Mouse (Mus musculus): ENCODE measurements around the gene Wnt9a.
A peak's percentile ranks its signal among the peaks of the same experiment; 100 is the strongest.
"Not testable (repeated sequence)": the region's sequence is repeated elsewhere in the genome, so short reads cannot be mapped to it uniquely, and the experiment has no call there.

The Wnt9a gene

GRCm38 (mm10) chr11:59306461-59307421, at the start of gene Wnt9a:
Gene Wnt9a (plus strand): TSS chr11:59306928.
- DNase-seq (ENCODE audit: low spot score): no peak

- no peak for DNase-seq (ENCODE audit: low spot score)
Observed at GRCm38 (mm10) chr11:59259647-59260046, 47.1 kb upstream of the Wnt9a start.

- DNase-seq (ENCODE audit: low spot score): no peak
Observed at GRCm38 (mm10) chr11:59260706-59261493, 45.8 kb upstream of the Wnt9a start.

GRCm38 (mm10) chr11:59262308-59262707, 44.4 kb upstream of the Wnt9a start:
- no peak for DNase-seq (ENCODE audit: low spot score)

- DNase-seq (ENCODE audit: low spot score): no peak
Observed at GRCm38 (mm10) chr11:59263870-59264563, 42.7 kb upstream of the Wnt9a start.

GRCm38 (mm10) chr11:59264593-59264992, 42.1 kb upstream of the Wnt9a start:
- no peak for DNase-seq (ENCODE audit: low spot score)

GRCm38 (mm10) chr11:59265154-59265813, 41.4 kb upstream of the Wnt9a start:
- no peak for DNase-seq (ENCODE audit: low spot score)

- DNase-seq (ENCODE audit: low spot score): no peak
Observed at GRCm38 (mm10) chr11:59266727-59267126, 40.0 kb upstream of the Wnt9a start.

- no peak for DNase-seq (ENCODE audit: low spot score)
Observed at GRCm38 (mm10) chr11:59274184-59274583, 32.5 kb upstream of the Wnt9a start.

- no peak for DNase-seq (ENCODE audit: low spot score)
Observed at GRCm38 (mm10) chr11:59276877-59277276, 29.9 kb upstream of the Wnt9a start.

- DNase-seq (ENCODE audit: low spot score): no peak
Observed at GRCm38 (mm10) chr11:59278047-59278446, 28.7 kb upstream of the Wnt9a start.

- DNase-seq (ENCODE audit: low spot score): no peak
Observed at GRCm38 (mm10) chr11:59282111-59282510, 24.6 kb upstream of the Wnt9a start.

GRCm38 (mm10) chr11:59282933-59283332, 23.8 kb upstream of the Wnt9a start:
- no peak for DNase-seq (ENCODE audit: low spot score)

- DNase-seq (ENCODE audit: low spot score): no peak
Observed at GRCm38 (mm10) chr11:59284146-59284545, 22.6 kb upstream of the Wnt9a start.

GRCm38 (mm10) chr11:59289706-59290105, 17.0 kb upstream of the Wnt9a start:
- no peak for DNase-seq (ENCODE audit: low spot score)

GRCm38 (mm10) chr11:59290702-59291303, 15.9 kb upstream of the Wnt9a start, which contains the start of gene Wnt3a:
Gene Wnt3a (minus strand): TSS chr11:59290752.
- DNase-seq (ENCODE audit: low spot score): no peak

GRCm38 (mm10) chr11:59293616-59294015, 13.1 kb upstream of the Wnt9a start:
- DNase-seq (ENCODE audit: low spot score): peak; percentile 31

GRCm38 (mm10) chr11:59297941-59298340, 8.8 kb upstream of the Wnt9a start:
- no peak for DNase-seq (ENCODE audit: low spot score)

GRCm38 (mm10) chr11:59300185-59300584, 6.5 kb upstream of the Wnt9a start:
- DNase-seq (ENCODE audit: low spot score): peak; percentile 10

- DNase-seq (ENCODE audit: low spot score): not testable (repeated sequence)
Observed at GRCm38 (mm10) chr11:59301053-59301452, 5.7 kb upstream of the Wnt9a start.
